Mouse (Mus musculus): ENCODE data around the gene Faap100.

DNA sequence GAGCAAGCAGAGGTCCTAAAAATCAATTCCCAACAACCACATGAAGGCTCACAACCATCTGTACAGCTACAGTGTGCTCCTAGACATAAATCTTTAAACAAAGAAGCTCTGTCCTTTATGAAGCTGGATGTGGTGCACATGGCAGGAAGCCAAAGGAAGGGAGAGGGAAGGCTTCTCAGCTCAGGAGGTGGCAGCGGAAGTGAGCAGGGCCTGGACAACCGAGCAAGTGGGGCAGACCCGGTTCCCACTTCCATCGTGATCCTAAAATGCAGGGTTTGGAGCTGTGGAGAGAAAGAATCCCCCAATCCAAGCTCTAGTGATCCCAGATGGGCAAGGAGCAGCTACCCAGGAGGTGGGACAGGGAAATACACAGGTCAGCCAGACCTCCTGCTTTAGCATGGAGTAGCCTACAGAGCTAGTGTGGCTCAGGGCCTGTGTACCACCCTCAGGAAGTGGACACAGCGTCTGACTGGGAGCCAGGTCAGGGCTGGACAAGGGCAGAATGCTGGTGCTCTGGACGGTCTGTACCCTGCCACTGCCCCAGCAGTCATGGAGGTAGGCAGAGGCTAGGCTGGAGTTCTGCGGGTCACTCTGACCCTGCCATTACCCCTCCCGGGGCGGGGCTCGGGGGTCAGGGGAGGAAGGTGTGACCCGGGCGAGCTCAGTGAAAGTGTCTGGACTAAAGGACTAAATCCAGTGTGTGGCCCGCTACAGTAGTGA is 25.8 kb downstream of the Faap100 start:
- TF ChIP-seq CTCF (conservative IDR thresholded peaks at IDR 0.05 in 1 of 2, IDR thresholded peaks at IDR 0.05 in 1 of 2; ENCODE audit: low read depth in 2 of 2, low read length in 2 of 2) (no peak), USF2 (conservative IDR thresholded peaks at IDR 0.05; ENCODE audit: low read depth, low read length) (no peak), JUND (conservative IDR thresholded peaks at IDR 0.05; ENCODE audit: low read depth, low read length) (no peak), HCFC1 (IDR thresholded peaks at IDR 0.05; ENCODE audit: low read depth, low read length) (no peak), TCF12 (IDR thresholded peaks at IDR 0.05; ENCODE audit: low read depth, low read length) (no peak), MAZ (IDR thresholded peaks at IDR 0.05; ENCODE audit: low read depth, low read length) (no peak), SMC3 (IDR thresholded peaks at IDR 0.05; ENCODE audit: low read depth, low read length) (no peak), EP300 (IDR thresholded peaks at IDR 0.05; ENCODE audit: low read length) (no peak), POLR2A (IDR thresholded peaks at IDR 0.05; ENCODE audit: low read depth, low read length) (no peak), CHD1 (IDR thresholded peaks at IDR 0.05; ENCODE audit: low read depth, low read length) (no peak)
